Mouse (Mus musculus) limb, embryonic 12.5 days (tissue): ENCODE data around the gene Trim27. TPM values are rescaled to one million over a fixed set of nuclear protein-coding genes. Genes with fewer than 3 reads are reported as not detected.

Experiments used
- ATAC-seq: fragments of 200-750 bp; cut with Nextera tagmentation; 2 replicates; pipeline ENCODE4 v1.8.0; 2017; ENCODE audit warnings: low read depth, moderate TSS enrichment; ENCODE audit not compliant: insufficient number of reproducible peaks, insufficient read depth, low FRiP score, low TSS enrichment
- H3K27ac ChIP-seq: fragments of 300-500 bp; sonication (generic); 2 replicates; pipeline ENCODE4 v1.5.1; 2016; ENCODE audit warnings: mild to moderate bottlenecking, moderate library complexity
- H3K27me3 ChIP-seq: fragments of 300-500 bp; sonication (generic); 2 replicates; pipeline ENCODE4 v1.6.1; 2016; ENCODE audit warnings: mild to moderate bottlenecking, moderate library complexity
- H3K36me3 ChIP-seq: fragments of 300-500 bp; sonication (generic); 2 replicates; pipeline ENCODE4 v1.6.1; 2016; ENCODE audit warnings: mild to moderate bottlenecking, moderate library complexity
- H3K4me1 ChIP-seq: fragments of 300-500 bp; sonication (generic); replicated peaks from 2 replicates; pipeline ENCODE4 v1.6.1; 2016
- H3K4me2 ChIP-seq: fragments of 300-500 bp; sonication (generic); 2 replicates; pipeline ENCODE4 v1.6.1; 2016; ENCODE audit warnings: mild to moderate bottlenecking, moderate library complexity
- H3K4me3 ChIP-seq: fragments of 300-500 bp; sonication (generic); replicated peaks from 2 replicates; pipeline ENCODE4 v1.5.1; 2016; ENCODE audit warnings: mild to moderate bottlenecking
- H3K9ac ChIP-seq: fragments of 300-500 bp; sonication (generic); replicated peaks from 2 replicates; pipeline ENCODE4 v1.6.1; 2016; ENCODE audit warnings: mild to moderate bottlenecking, moderate library complexity
- H3K9me3 ChIP-seq: fragments of 300-500 bp; sonication (generic); 2 replicates; pipeline ENCODE4 v1.6.1; 2016; ENCODE audit warnings: mild to moderate bottlenecking, moderate library complexity
- WGBS: fragments of 180-500 bp; shearing (Covaris S2); methylation state at CpG from one replicate; pipeline ENCODE4 v1.1.7; 2016; 5-methylcytosine and 5-hydroxymethylcytosine counted together
- polyA plus RNA-seq: library from polyadenylated mRNA; unstranded; fragments of >200 nt; fragmentation: Nextera tagmentation; extraction: Ambion mirVana; gene quantifications from 2 replicates; pipeline ENCODE4 v1.2.1, GENCODE M21; 2016

Trim27 gene
- polyA plus RNA-seq, 1 experiment from 2014 or later, result 180 TPM

DNA sequence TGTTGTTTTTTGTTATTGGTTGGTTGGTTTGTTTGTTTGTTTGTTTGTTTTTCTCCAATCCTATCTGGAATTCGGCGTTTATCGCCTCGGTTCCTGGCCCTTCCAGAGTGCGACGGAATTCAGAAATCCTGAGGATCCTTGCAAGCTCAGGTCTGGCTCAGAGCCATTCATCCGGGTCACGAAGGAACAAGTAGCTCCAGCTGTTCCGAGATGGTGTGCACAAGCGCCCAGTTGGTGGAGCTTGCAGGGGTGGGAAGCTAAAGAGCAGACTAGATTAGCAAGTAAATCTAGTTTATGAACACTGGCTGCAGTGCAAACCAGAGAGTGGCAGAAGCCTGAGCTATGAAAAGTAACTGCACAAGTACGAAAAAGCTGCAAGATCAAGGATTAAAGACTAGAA, 6.2 kb upstream of the Trim27 start:
- peak overlapping the region; percentile 58 for H3K27ac ChIP-seq
- no peaks in the 10 kb centered on the region for H3K36me3 ChIP-seq
- under 1% methylated on average over 11 of the region's 11 CpGs for WGBS
- H3K4me2 ChIP-seq, result peak overlapping the region; percentile 87
- H3K4me1 ChIP-seq, result peaks cover 6% of the 10 kb centered on the region
- no peaks in the 10 kb centered on the region for H3K27me3 ChIP-seq
- no peaks in the 10 kb centered on the region for H3K9me3 ChIP-seq
- ATAC-seq, result peak; percentile 22; the same call in 1 of the 2 replicates
- H3K9ac ChIP-seq, result peak overlapping the region; percentile 1; the same call in 1 of the 2 replicates
- peak overlapping the region; percentile 48 for H3K4me3 ChIP-seq

DNA sequence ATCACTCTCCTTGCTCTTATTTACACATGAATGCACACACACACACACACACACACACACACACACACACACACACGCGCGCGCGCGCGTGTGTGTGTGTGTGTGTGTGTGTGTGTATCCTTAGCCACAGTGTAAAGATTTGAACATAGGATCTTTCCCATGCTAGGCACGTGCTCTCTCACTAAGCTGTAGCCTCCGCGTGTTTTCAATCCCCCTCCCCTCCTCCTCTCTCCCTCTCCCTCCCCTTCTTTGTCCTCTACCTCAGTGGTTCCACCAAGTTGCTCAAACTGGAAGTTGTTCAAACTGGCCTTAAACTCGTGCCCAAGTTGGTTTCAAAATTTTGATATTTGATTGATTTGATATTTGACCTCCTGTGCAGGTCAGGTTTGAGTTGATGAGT, 2.5 kb upstream of the Trim27 start:
- Histone ChIP-seq H3K4me1 (peaks cover 14% of the 10 kb centered on the region), H3K9me3 (no peaks in the 10 kb centered on the region), H3K4me2 (no peak overlapping the region), H3K27me3 (no peaks in the 10 kb centered on the region), H3K9ac (no peak overlapping the region), H3K27ac (no peak overlapping the region), H3K36me3 (peaks cover under 1% of the 10 kb centered on the region; the same call in 1 of the 2 replicates), H3K4me3 (no peak overlapping the region)
- ATAC-seq, result no peak
- WGBS, result 80% methylated on average over 11 of the region's 11 CpGs

DNA sequence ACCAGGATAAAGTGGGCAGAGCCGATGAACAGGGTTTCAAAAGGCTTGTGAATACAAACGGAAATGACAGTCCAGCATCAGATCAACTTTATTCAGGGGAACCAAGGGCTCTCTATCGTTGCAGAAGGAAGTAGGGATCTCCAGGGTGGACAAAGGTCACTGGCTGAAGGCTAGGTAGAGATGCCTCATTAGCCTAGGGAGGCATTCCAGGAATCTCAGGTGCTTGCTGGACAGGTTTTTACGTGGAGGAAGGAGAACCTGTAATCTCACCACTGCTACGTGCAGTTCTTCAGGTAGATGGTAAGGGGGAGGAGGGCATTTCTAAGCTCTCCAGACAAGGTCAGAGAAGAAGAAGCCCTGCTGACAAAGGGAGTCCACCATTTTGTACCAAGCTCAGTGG, 1.6 kb upstream of the Trim27 start:
- no peak overlapping the region for H3K4me3 ChIP-seq
- H3K4me2 ChIP-seq, result no peak overlapping the region
- WGBS, result 74% methylated on average over 5 of the region's 5 CpGs
- ATAC-seq, result no peak
- no peak overlapping the region for H3K9ac ChIP-seq
- H3K9me3 ChIP-seq, result no peaks in the 10 kb centered on the region
- H3K36me3 ChIP-seq, result peaks cover 10% of the 10 kb centered on the region
- H3K27me3 ChIP-seq, result no peaks in the 10 kb centered on the region
- no peak overlapping the region for H3K27ac ChIP-seq
- peaks cover 23% of the 10 kb centered on the region for H3K4me1 ChIP-seq

DNA sequence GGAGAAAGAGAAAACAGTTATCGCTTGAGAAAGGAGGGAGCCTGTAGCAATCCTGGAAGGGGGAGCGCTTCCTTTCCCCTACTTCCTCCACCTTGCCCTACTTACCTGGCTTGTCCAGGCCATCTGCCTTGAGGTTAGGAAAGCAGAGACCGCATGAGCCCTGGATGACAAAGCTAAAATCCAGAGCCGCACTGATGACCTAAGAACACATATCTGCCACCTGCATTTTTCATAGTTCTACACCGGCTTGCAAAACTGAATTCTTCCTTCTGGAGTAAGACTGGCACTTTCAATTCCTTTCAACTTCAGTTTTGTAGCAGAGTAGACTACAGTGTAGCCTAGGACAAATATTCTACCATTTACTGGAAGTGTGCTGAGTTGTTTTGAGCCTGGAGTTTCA, 881 bp upstream of the Trim27 start:
- H3K36me3 ChIP-seq, result peaks cover 17% of the 10 kb centered on the region
- H3K9me3 ChIP-seq, result no peaks in the 10 kb centered on the region
- H3K4me2 ChIP-seq, result peak overlapping the region; percentile 90; the same call in 1 of the 2 replicates
- H3K4me3 ChIP-seq, result no peak overlapping the region
- no peak for ATAC-seq
- H3K27me3 ChIP-seq, result no peaks in the 10 kb centered on the region
- H3K27ac ChIP-seq, result no peak overlapping the region
- H3K9ac ChIP-seq, result no peak overlapping the region
- WGBS, result 83% methylated on average over 5 of the region's 5 CpGs
- H3K4me1 ChIP-seq, result peaks cover 27% of the 10 kb centered on the region

DNA sequence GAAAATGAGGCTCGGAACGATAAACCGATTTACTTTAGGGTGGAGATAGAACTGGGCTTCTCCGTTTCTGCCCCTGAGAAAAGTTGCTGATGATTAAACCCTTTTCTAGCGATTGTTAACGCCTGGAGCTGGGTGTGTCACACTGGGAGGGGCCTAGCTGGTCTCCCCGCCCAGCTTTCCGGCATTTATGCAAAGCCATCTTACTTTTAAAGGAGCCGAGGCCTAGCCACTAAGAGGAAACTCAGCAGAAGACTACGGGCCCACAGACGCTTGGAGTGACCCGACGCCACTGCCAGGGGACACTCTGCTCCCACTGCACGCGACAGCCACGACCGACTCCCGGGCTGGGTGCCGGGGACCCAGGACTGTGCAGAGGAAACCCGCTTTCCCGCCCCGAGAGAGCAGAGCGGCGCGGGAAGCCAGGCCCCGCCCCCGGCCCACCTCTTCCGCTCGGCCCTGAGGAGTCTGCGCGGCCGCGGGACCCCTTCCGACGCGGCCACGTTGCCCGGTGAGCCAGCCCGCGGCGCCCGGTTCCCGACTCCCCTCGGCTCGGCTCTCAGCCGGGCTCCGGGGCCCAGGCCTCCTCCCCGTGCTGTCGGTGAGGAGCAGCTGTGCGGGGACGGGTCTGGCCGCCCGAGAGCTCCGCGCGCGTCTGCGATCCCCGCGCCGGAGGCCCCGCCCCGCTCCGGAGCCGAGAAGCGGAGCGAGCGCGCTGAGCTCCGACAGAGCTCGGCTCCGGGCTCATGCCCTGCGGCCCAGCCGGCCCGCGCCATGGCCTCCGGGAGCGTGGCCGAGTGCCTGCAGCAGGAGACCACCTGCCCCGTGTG, 692 bp downstream of the Trim27 start:
- Histone ChIP-seq H3K9ac (peak overlapping the region; percentile 95), H3K27ac (peak overlapping the region; percentile 97), H3K4me1 (peaks cover 30% of the 10 kb centered on the region), H3K4me3 (peak overlapping the region; percentile 98), H3K36me3 (peaks cover 33% of the 10 kb centered on the region), H3K4me2 (peak overlapping the region; percentile 90), H3K27me3 (no peaks in the 10 kb centered on the region), H3K9me3 (no peaks in the 10 kb centered on the region)
- ATAC-seq, result peak; percentile 95
- WGBS, result under 1% methylated on average over 80 of the region's 80 CpGs

DNA sequence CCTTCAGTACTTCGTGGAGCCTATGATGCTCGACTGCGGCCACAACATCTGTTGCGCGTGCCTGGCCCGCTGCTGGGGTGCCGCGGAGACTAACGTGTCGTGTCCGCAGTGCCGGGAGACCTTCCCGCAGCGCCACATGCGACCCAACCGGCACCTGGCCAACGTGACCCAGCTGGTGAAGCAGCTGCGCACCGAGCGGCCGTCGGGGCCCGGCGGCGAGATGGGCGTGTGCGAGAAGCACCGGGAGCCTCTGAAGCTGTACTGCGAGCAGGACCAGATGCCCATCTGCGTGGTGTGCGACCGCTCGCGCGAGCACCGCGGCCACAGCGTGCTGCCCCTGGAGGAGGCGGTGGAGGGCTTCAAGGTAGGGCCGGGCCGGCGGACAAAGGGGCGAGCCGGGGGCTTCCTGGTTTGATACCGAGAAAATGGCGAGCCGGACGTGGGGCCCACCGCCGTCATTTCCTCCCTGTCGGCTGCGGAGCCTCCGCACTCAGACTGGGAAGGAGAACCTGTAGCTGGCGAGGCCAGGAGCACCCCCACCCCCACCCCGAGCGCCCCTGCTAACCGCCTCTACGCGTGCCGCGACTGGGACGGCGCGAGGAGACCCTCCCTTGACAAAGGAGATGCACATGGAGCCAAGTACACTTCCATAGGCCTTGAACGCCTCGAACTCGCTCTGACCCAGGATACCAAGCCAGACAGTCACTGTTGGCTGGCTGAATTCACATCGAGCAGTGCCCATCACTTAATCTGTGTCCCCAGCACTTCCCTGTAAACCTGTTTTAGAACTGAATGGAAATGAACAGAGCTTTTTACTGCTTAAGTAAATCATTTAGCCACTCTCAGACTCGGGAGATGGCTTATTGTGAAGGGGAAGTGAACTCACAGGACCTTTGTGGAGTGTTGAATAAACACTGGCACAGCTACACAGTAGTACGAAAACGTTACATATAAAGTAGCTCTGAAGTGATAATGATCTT, 1.6 kb downstream of the Trim27 start:
- under 1% methylated on average over 70 of the region's 71 CpGs for WGBS
- H3K27me3 ChIP-seq, result no peaks in the 10 kb centered on the region
- H3K9ac ChIP-seq, result peak overlapping the region; percentile 95
- ATAC-seq, result peak; percentile 39
- peaks cover 30% of the 10 kb centered on the region for H3K4me1 ChIP-seq
- no peaks in the 10 kb centered on the region for H3K9me3 ChIP-seq
- peak overlapping the region; percentile 98 for H3K4me3 ChIP-seq
- peak overlapping the region; percentile 90 for H3K4me2 ChIP-seq
- H3K36me3 ChIP-seq, result peaks cover 42% of the 10 kb centered on the region
- peak overlapping the region; percentile 97 for H3K27ac ChIP-seq

DNA sequence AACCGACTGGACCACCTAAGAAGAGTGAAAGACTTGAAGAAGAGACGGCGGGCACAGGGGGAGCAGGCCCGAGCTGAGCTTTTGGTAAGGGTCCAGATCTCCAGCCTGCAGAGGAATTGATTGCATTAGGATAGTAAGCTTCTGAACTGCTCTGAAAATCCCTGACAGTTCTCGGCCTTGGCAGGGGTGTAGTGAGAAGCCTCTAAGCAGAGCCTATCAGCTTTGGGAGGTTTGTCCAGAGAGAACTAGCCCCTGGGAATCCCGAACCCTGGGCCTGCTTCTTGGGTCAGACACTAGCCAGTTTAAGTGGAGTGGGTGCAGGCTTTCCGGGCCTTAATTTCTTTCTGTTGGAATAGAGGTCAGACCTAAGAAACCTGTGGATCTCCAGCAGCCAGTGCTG, 2.8 kb downstream of the Trim27 start:
- ATAC-seq, result no peak
- 78% methylated on average over 7 of the region's 7 CpGs for WGBS
- Histone ChIP-seq H3K27me3 (no peaks in the 10 kb centered on the region), H3K36me3 (peaks cover 54% of the 10 kb centered on the region), H3K9me3 (no peaks in the 10 kb centered on the region), H3K9ac (peak overlapping the region; percentile 95), H3K4me2 (peak overlapping the region; percentile 90), H3K4me1 (peaks cover 30% of the 10 kb centered on the region), H3K27ac (no peak overlapping the region), H3K4me3 (peak overlapping the region; percentile 98)

DNA sequence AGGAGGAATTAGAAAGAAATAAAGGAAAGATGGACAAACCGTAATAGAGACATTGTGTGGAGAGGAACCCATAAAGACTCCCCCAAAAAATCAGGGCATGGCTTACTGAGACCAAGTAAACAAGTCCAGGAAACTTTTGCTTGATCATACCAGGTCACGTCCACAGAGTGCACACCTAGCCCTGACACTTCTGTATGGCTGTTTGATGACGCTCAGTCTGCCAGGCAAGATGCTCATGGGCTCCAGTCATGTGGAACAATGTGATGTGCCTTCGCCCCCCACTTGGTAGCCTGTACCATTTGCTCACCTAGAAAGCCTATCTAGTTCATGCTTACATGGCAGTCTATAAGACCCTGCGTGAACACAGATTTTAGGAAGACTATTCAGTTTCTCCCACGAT, 3.8 kb downstream of the Trim27 start:
- Histone ChIP-seq H3K4me1 (peaks cover 30% of the 10 kb centered on the region), H3K9ac (no peak overlapping the region), H3K4me3 (no peak overlapping the region), H3K27me3 (no peaks in the 10 kb centered on the region), H3K36me3 (peaks cover 64% of the 10 kb centered on the region), H3K27ac (no peak overlapping the region), H3K4me2 (no peak overlapping the region), H3K9me3 (no peaks in the 10 kb centered on the region)
- no peak for ATAC-seq
- 96% methylated on average over 6 of the region's 6 CpGs for WGBS

DNA sequence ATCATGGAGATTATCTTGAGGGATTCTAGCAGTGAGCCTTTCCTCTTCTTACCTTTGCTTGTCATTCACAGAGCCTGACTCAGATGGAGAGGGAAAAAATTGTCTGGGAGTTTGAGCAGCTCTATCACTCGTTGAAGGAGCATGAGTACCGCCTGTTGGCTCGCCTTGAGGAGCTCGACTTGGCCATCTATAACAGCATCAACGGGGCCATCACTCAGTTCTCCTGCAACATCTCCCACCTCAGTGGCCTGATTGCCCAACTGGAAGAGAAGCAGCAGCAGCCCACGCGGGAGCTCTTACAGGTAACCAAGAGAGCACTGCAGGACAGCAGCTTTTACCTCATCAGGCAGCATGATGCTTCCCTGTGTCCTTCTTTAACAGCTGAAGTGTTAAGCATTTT, 4.4 kb downstream of the Trim27 start:
- H3K4me3 ChIP-seq, result no peak overlapping the region
- 96% methylated on average over 7 of the region's 7 CpGs for WGBS
- no peaks in the 10 kb centered on the region for H3K27me3 ChIP-seq
- H3K4me1 ChIP-seq, result peaks cover 29% of the 10 kb centered on the region
- H3K9ac ChIP-seq, result no peak overlapping the region
- no peak for ATAC-seq
- H3K36me3 ChIP-seq, result peaks cover 70% of the 10 kb centered on the region
- no peak overlapping the region for H3K27ac ChIP-seq
- no peaks in the 10 kb centered on the region for H3K9me3 ChIP-seq
- no peak overlapping the region for H3K4me2 ChIP-seq

DNA sequence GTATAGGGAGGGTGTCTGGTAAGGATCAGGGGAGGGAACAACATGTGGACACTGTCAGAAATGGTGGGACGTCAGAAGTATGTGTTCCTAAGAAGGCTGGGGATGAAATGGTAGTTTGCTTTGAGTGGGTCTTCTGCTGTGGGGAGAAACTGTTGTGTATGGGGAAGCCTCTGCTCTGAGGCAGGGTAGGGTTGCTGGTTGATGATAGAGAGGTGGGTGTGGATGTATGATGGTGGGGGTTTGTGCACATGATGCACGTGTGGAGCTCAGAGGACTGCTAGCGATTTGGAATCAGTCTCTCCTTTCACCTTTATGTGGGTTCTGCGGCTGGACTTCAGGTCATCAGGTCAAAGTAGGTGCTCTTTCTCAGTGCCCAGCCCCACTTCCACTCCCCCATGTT, 6.3 kb downstream of the Trim27 start:
- H3K9me3 ChIP-seq, result no peaks in the 10 kb centered on the region
- no peak overlapping the region for H3K4me2 ChIP-seq
- 81% methylated on average over 4 of the region's 4 CpGs for WGBS
- no peaks in the 10 kb centered on the region for H3K27me3 ChIP-seq
- H3K36me3 ChIP-seq, result peaks cover 89% of the 10 kb centered on the region
- no peak overlapping the region for H3K27ac ChIP-seq
- H3K4me3 ChIP-seq, result no peak overlapping the region
- no peak overlapping the region for H3K9ac ChIP-seq
- ATAC-seq, result no peak
- peaks cover 21% of the 10 kb centered on the region for H3K4me1 ChIP-seq
